Mouse (Mus musculus) liver, embryonic 11.5 days (tissue): ENCODE results near the gene Rcn2. TPM values are rescaled to one million over a fixed set of nuclear protein-coding genes. Genes with fewer than 3 reads are reported as not detected.

ENCODE experiments used
- ATAC-seq: fragments of 200-750 bp; cut with Nextera tagmentation; replicated peaks from 2 replicates; pipeline ENCODE4 v1.8.0; 2017; ENCODE audit warnings: moderate number of reproducible peaks, mild to moderate bottlenecking, moderate TSS enrichment, moderate library complexity; ENCODE audit not compliant: low FRiP score
- DNase-seq: peaks from one replicate; pipeline ENCODE4 v3.0.0-alpha.2; 2017; ENCODE audit warnings: low spot score
- H3K27ac ChIP-seq: fragments of 300-500 bp; sonication (generic); 2 replicates; pipeline ENCODE4 v1.5.1; 2014; ENCODE audit warnings: mild to moderate bottlenecking, low read depth, low read length, control low read depth
- H3K27me3 ChIP-seq: fragments of 300-500 bp; sonication (generic); replicated peaks from 2 replicates; pipeline ENCODE4 v1.6.1; 2014; ENCODE audit warnings: low read length, mixed read lengths; ENCODE audit not compliant: control insufficient read depth, insufficient read depth
- H3K36me3 ChIP-seq: fragments of 300-500 bp; sonication (generic); 2 replicates; pipeline ENCODE4 v1.6.1; 2014; ENCODE audit warnings: mild to moderate bottlenecking, low read length, moderate library complexity, mixed read lengths; ENCODE audit not compliant: control insufficient read depth, insufficient read depth
- H3K4me1 ChIP-seq: fragments of 300-500 bp; sonication (generic); replicated peaks from 2 replicates; pipeline ENCODE4 v1.6.1; 2014; ENCODE audit warnings: low read length, mixed read lengths; ENCODE audit not compliant: control insufficient read depth, insufficient read depth
- H3K4me2 ChIP-seq: fragments of 300-500 bp; sonication (generic); 2 replicates; pipeline ENCODE4 v1.6.1; 2014; ENCODE audit warnings: mild to moderate bottlenecking, control low read depth, moderate library complexity
- H3K4me3 ChIP-seq: fragments of 300-500 bp; sonication (generic); 2 replicates; pipeline ENCODE4 v1.5.1; 2014; ENCODE audit warnings: low read depth, low read length, control low read depth
- H3K9ac ChIP-seq: fragments of 300-500 bp; sonication (generic); 2 replicates; pipeline ENCODE4 v1.6.1; 2014; ENCODE audit warnings: low read depth, low read length, control low read depth
- H3K9me3 ChIP-seq: fragments of 300-500 bp; sonication (generic); 2 replicates; pipeline ENCODE4 v1.6.1; 2016; ENCODE audit warnings: low read length, inconsistent platforms, mixed read lengths; ENCODE audit not compliant: control insufficient read depth
- WGBS: fragments of 180-500 bp; shearing (Covaris S2); extraction: QIAGEN DNeasy Blood & Tissue Kit; methylation state at CpG from one replicate; pipeline ENCODE4 v1.1.7; 2014; 5-methylcytosine and 5-hydroxymethylcytosine counted together
- polyA plus RNA-seq: library from polyadenylated mRNA; unstranded; fragments of >200 nt; fragmentation: Nextera tagmentation; extraction: Ambion mirVana; gene quantifications from 2 replicates; pipeline ENCODE4 v1.2.1, GENCODE M21; 2014

The Rcn2 gene
- polyA plus RNA-seq, 1 experiment from 2014 or later, result 104 TPM

- DNase-seq (no peak), ATAC-seq (no peak)
- Histone ChIP-seq H3K4me2 (no peak overlapping the region), H3K4me1 (no peaks in the 10 kb centered on the region), H3K27me3 (no peaks in the 10 kb centered on the region), H3K9me3 (no peaks in the 10 kb centered on the region), H3K27ac (no peak overlapping the region), H3K36me3 (peaks cover 4% of the 10 kb centered on the region; the same call in 1 of the 2 replicates), H3K4me3 (no peak overlapping the region), H3K9ac (no peak overlapping the region)
- 94% methylated on average over 5 of the region's 5 CpGs for WGBS
Measured at GRCm38 (mm10) chr9:56062336-56062735, 20.7 kb downstream of the Rcn2 start.

GRCm38 (mm10) chr9:56065011-56065410 is 23.4 kb downstream of the Rcn2 start:
- WGBS, result 74% methylated on average over 3 of the region's 3 CpGs
- Histone ChIP-seq H3K36me3 (peaks cover 4% of the 10 kb centered on the region; the same call in 1 of the 2 replicates), H3K9ac (no peak overlapping the region), H3K27me3 (no peaks in the 10 kb centered on the region), H3K4me2 (no peak overlapping the region), H3K27ac (no peak overlapping the region), H3K4me3 (no peak overlapping the region), H3K4me1 (no peaks in the 10 kb centered on the region), H3K9me3 (no peaks in the 10 kb centered on the region)
- no peak for ATAC-seq
- DNase-seq, result no peak

GRCm38 (mm10) chr9:56067964-56068363 is 26.3 kb downstream of the Rcn2 start:
- Histone ChIP-seq H3K4me3 (no peak overlapping the region), H3K9ac (no peak overlapping the region), H3K4me2 (no peak overlapping the region), H3K9me3 (no peaks in the 10 kb centered on the region), H3K36me3 (no peaks in the 10 kb centered on the region), H3K27ac (no peak overlapping the region), H3K27me3 (no peaks in the 10 kb centered on the region), H3K4me1 (no peaks in the 10 kb centered on the region)
- ATAC-seq, result no peak
- DNase-seq, result no peak
- 73% methylated on average over 4 of the region's 4 CpGs for WGBS

GRCm38 (mm10) chr9:56068630-56069029 is 27.0 kb downstream of the Rcn2 start:
- H3K4me2 ChIP-seq, result no peak overlapping the region
- no peaks in the 10 kb centered on the region for H3K36me3 ChIP-seq
- 91% methylated on average over 1 of the region's 1 CpGs for WGBS
- H3K9ac ChIP-seq, result no peak overlapping the region
- H3K4me1 ChIP-seq, result no peaks in the 10 kb centered on the region
- H3K4me3 ChIP-seq, result no peak overlapping the region
- DNase-seq, result no peak
- no peak for ATAC-seq
- no peaks in the 10 kb centered on the region for H3K27me3 ChIP-seq
- H3K27ac ChIP-seq, result no peak overlapping the region
- no peaks in the 10 kb centered on the region for H3K9me3 ChIP-seq

- Histone ChIP-seq H3K4me1 (peaks cover 14% of the 10 kb centered on the region), H3K9ac (no peak overlapping the region), H3K27ac (no peak overlapping the region), H3K4me2 (no peak overlapping the region), H3K27me3 (no peaks in the 10 kb centered on the region), H3K9me3 (no peaks in the 10 kb centered on the region), H3K4me3 (no peak overlapping the region), H3K36me3 (no peaks in the 10 kb centered on the region)
- 40% methylated on average over 2 of the region's 2 CpGs for WGBS
- no peak for ATAC-seq
- DNase-seq, result no peak
Measured at GRCm38 (mm10) chr9:56072861-56073260, 31.2 kb downstream of the Rcn2 start.

GRCm38 (mm10) chr9:56074863-56075262 is 33.2 kb downstream of the Rcn2 start:
- no peak for ATAC-seq
- no peak overlapping the region for H3K4me2 ChIP-seq
- H3K4me1 ChIP-seq, result peaks cover 14% of the 10 kb centered on the region
- WGBS, result 76% methylated on average over 12 of the region's 12 CpGs
- H3K27ac ChIP-seq, result no peak overlapping the region; the same call in 1 of the 2 replicates
- no peaks in the 10 kb centered on the region for H3K27me3 ChIP-seq
- H3K36me3 ChIP-seq, result no peaks in the 10 kb centered on the region
- H3K9ac ChIP-seq, result no peak overlapping the region
- DNase-seq, result no peak
- H3K4me3 ChIP-seq, result no peak overlapping the region
- no peaks in the 10 kb centered on the region for H3K9me3 ChIP-seq

- H3K9ac ChIP-seq, result no peak overlapping the region
- 4% methylated on average over 4 of the region's 4 CpGs for WGBS
- H3K36me3 ChIP-seq, result no peaks in the 10 kb centered on the region
- no peak overlapping the region for H3K4me2 ChIP-seq
- DNase-seq (peak; percentile 55), ATAC-seq (0 out of 2 replicates have a peak, but pooled peaks have one; percentile 31)
- H3K4me3 ChIP-seq, result no peak overlapping the region
- H3K4me1 ChIP-seq, result peaks cover 14% of the 10 kb centered on the region
- no peaks in the 10 kb centered on the region for H3K9me3 ChIP-seq
- H3K27me3 ChIP-seq, result no peaks in the 10 kb centered on the region
- H3K27ac ChIP-seq, result peak overlapping the region; percentile 63; the same call in 1 of the 2 replicates
Measured at GRCm38 (mm10) chr9:56075264-56075663, 33.6 kb downstream of the Rcn2 start.

GRCm38 (mm10) chr9:56075901-56076620 is 34.4 kb downstream of the Rcn2 start:
- DNase-seq, result peak; percentile 50
- ATAC-seq, result no peak
- H3K9ac ChIP-seq, result no peak overlapping the region

GRCm38 (mm10) chr9:56079587-56079986 is 37.9 kb downstream of the Rcn2 start:
- no peak overlapping the region for H3K4me3 ChIP-seq
- H3K9ac ChIP-seq, result no peak overlapping the region
- no peak overlapping the region for H3K27ac ChIP-seq
- no peak for DNase-seq
- no peaks in the 10 kb centered on the region for H3K27me3 ChIP-seq
- WGBS, result 54% methylated on average over 5 of the region's 5 CpGs
- H3K9me3 ChIP-seq, result no peaks in the 10 kb centered on the region
- no peak overlapping the region for H3K4me2 ChIP-seq
- H3K4me1 ChIP-seq, result peaks cover 14% of the 10 kb centered on the region
- ATAC-seq, result no peak
- no peaks in the 10 kb centered on the region for H3K36me3 ChIP-seq

More at GRCm38 (mm10) chr9:56075901-56076620, 34.4 kb downstream of the Rcn2 start:
- WGBS, result 39% methylated on average over 7 of the region's 7 CpGs
- H3K9me3 ChIP-seq, result no peaks in the 10 kb centered on the region
- H3K27ac ChIP-seq, result peak overlapping the region; percentile 63; the same call in 1 of the 2 replicates
- H3K4me2 ChIP-seq, result peak overlapping the region; percentile 19
- H3K36me3 ChIP-seq, result no peaks in the 10 kb centered on the region
- peaks cover 14% of the 10 kb centered on the region for H3K4me1 ChIP-seq
- no peak overlapping the region for H3K4me3 ChIP-seq
- H3K27me3 ChIP-seq, result no peaks in the 10 kb centered on the region
